Mouse (Mus musculus): Measurements from ENCODE around the gene Shld1.

The Shld1 gene

GRCm38 (mm10) chr2:132686756-132687737 lies at the start of gene Shld1:
Gene Shld1, plus strand, starts transcription at chr2:132686931.
- DNase-seq (ENCODE audit: low spot score in 2 of 2) = peak; percentile 89 to 93

- DNase-seq (ENCODE audit: low spot score in 2 of 2) = no peak
Measured at GRCm38 (mm10) chr2:132638306-132638705, 48.4 kb upstream of the Shld1 start.

GRCm38 (mm10) chr2:132639337-132639736 lies 47.4 kb upstream of the Shld1 start:
- DNase-seq (ENCODE audit: low spot score in 2 of 2) = no peak

GRCm38 (mm10) chr2:132641196-132641595 lies 45.5 kb upstream of the Shld1 start:
- no peak for DNase-seq (ENCODE audit: low spot score in 2 of 2)

GRCm38 (mm10) chr2:132643161-132643560 lies 43.6 kb upstream of the Shld1 start:
- DNase-seq (ENCODE audit: low spot score in 2 of 2) = no peak

GRCm38 (mm10) chr2:132646856-132647745 lies 39.6 kb upstream of the Shld1 start:
- DNase-seq (ENCODE audit: low spot score in 2 of 2) = no peak

GRCm38 (mm10) chr2:132649352-132649870 lies 37.3 kb upstream of the Shld1 start:
- no peak for DNase-seq (ENCODE audit: low spot score in 2 of 2)

GRCm38 (mm10) chr2:132650546-132650945 lies 36.2 kb upstream of the Shld1 start:
- no peak for DNase-seq (ENCODE audit: low spot score in 2 of 2)

GRCm38 (mm10) chr2:132652476-132652875 lies 34.3 kb upstream of the Shld1 start:
- DNase-seq (ENCODE audit: low spot score in 2 of 2) = no peak

- DNase-seq (ENCODE audit: low spot score in 2 of 2) = no peak
Measured at GRCm38 (mm10) chr2:132654834-132655495, 31.8 kb upstream of the Shld1 start.

GRCm38 (mm10) chr2:132657186-132657585 lies 29.5 kb upstream of the Shld1 start:
- DNase-seq (ENCODE audit: low spot score in 2 of 2) = no peak

- DNase-seq (ENCODE audit: low spot score in 2 of 2) = no peak
Measured at GRCm38 (mm10) chr2:132658412-132659120, 28.2 kb upstream of the Shld1 start.

- DNase-seq (ENCODE audit: low spot score in 2 of 2) = no peak
Measured at GRCm38 (mm10) chr2:132669091-132669490, 17.6 kb upstream of the Shld1 start.

GRCm38 (mm10) chr2:132670290-132670689 lies 16.4 kb upstream of the Shld1 start:
- DNase-seq (ENCODE audit: low spot score in 2 of 2) = no peak

- DNase-seq (ENCODE audit: low spot score in 2 of 2) = no peak
Measured at GRCm38 (mm10) chr2:132672121-132672520, 14.6 kb upstream of the Shld1 start.

GRCm38 (mm10) chr2:132676111-132676510 lies 10.6 kb upstream of the Shld1 start:
- no peak for DNase-seq (ENCODE audit: low spot score in 2 of 2)

GRCm38 (mm10) chr2:132685001-132685400 lies 1.7 kb upstream of the Shld1 start:
- no peak for DNase-seq (ENCODE audit: low spot score in 2 of 2)

GRCm38 (mm10) chr2:132688611-132689021 lies 1.9 kb downstream of the Shld1 start:
- peak; percentile 51 to 57 for DNase-seq (ENCODE audit: low spot score in 2 of 2)

GRCm38 (mm10) chr2:132689188-132689568 lies 2.4 kb downstream of the Shld1 start:
- DNase-seq (ENCODE audit: low spot score in 2 of 2) = peak in 1 of 2 experiments; percentile 18

- DNase-seq (ENCODE audit: low spot score in 2 of 2) = peak; percentile 57 to 72
Measured at GRCm38 (mm10) chr2:132689569-132690231, 3.0 kb downstream of the Shld1 start.

Data from right cerebral cortex, adult 2 months (tissue).